Mouse (Mus musculus) fat pad, adult 2 months (tissue): ENCODE data around the gene Scn8a.

Experiments
- DNase-seq: peaks from one replicate; pipeline ENCODE4 v3.0.0-alpha.2; 2011; ENCODE audit warnings: low read depth, low spot score; ENCODE audit errors: extremely low read depth

Scn8a gene

DNA sequence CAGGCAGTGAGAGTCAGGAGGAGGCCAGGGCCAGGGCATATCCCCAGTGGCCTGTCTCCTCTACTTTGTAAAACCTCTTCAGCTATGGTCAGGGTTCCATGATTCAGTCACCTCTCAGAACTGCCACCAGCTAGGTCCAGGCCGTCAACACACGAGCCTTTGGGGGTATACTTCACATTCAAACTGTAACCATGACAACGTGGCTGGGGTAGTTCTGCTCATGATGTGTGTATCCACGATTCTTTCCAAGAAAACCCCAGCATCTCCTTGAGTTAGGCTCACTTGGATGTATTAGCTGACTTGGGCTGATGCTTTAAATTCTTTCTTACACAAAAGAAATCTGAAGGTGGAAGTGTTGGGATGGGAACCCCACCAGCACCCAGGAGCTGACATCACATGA lies 218.6 kb downstream of the Scn8a start:
- no peak for DNase-seq

DNA sequence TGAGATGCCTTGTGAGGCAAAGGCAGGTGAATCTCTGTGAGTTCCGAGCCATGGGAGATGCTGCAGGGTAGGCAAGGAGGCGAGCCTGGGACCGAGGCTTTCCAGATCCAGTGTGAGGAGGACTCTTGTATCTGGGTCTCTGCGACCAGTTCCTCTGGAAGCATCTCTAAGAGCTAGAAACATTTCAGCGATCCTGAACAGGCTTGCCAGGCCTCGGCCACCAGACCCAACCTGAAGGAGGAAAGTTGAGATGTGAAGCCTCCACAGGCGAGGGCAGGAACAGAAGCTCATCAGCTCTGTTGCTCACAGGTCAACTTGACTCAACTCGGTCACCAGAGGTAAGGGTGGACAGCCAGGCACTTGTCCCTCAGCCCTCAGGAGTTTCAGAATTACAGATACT lies 221.9 kb downstream of the Scn8a start:
- DNase-seq, result no peak

GRCm38 (mm10) chr15:101092121-101092828 lies 222.6 kb downstream of the Scn8a start:
- DNase-seq, result no peak

GRCm38 (mm10) chr15:101092829-101093648 lies 223.4 kb downstream of the Scn8a start:
- DNase-seq, result no peak

- no peak for DNase-seq
Measured at GRCm38 (mm10) chr15:101093988-101094387, 224.3 kb downstream of the Scn8a start.

DNA sequence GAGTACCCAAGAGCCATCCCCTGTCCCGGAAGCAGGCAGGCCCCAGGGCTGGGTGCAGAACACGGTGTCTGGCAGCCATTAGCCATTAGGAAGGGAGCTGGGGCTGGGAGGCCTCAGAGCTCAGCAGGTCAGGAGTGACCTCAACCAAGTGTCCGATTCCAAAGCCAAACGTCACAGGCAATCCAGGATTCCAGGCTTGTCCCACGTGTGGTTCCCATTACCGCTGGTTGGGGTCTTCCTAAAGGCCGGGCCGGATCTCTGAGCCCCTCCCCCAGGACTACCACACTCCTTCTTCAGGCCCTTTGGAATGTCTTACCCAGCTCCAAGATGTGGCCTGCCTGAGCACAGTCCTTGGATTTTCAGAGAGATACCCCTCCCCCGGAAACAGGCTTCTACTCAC lies 225.3 kb downstream of the Scn8a start:
- no peak for DNase-seq

DNA sequence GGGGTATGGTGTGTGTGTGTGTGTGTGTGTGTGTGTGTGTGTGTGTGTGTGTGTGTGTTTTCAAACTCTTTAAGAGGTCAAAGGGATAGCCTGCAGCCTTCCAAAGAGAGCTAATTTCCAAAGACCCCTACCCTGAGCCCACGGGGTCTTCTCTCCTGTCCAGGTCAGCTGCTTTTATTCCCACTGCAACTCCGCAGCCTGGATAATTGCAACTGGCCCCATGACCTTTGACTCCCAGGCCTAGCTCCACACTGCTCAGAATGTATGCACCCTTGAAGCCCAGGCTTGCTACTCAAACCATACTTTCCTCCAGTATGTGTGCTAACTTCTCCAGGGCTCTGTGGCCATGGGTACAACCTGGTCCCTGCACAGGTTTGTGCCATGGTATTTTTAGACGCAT lies 225.7 kb downstream of the Scn8a start:
- no peak for DNase-seq
